Mouse (Mus musculus): ENCODE data around the gene Cntn1. TPM values are rescaled to one million over a fixed set of nuclear protein-coding genes. Genes with fewer than 3 reads are reported as not detected.
A peak's percentile ranks its signal among the peaks of the same experiment; 100 is the strongest.
"Not testable (repeated sequence)": the region's sequence is repeated elsewhere in the genome, so short reads cannot be mapped to it uniquely, and the experiment has no call there.

The Cntn1 gene
- polyA plus RNA-seq, 1 experiment from 2014 or later = 0.05 TPM

DNA sequence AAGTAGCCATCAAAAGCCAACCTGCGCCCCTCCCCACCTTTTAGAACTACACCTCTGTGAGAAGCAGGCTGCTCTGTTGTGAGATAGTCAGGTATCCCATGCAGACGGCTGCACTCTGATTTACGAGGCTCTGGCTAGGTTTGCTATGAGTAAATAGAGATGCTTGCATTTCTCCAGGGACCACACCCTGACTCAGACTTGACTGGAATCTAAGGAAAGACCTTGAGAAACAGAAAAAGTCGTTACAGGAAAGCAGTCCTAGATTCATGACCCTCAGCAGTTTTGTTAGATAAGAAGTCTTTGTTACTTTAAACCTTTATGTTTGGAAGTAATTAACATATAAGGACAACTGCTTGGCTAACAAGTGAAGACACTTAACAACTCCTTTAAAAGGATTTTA is 296.5 kb downstream of the Cntn1 start:
- Histone ChIP-seq H3K4me3 (replicated peaks) (no peak overlapping the region), H3K4me2 (no peak overlapping the region), H3K36me3 (no peaks in the 10 kb centered on the region), H3K9ac (no peak overlapping the region), H3K4me1 (replicated peaks) (peaks cover 44% of the 10 kb centered on the region), H3K27me3 (no peaks in the 10 kb centered on the region), H3K27ac (no peak overlapping the region), H3K9me3 (replicated peaks) (no peaks in the 10 kb centered on the region)
- 46% methylated on average over 4 of the region's 4 CpGs for WGBS (ENCODE audit: insufficient replicate concordance)
- DNase-seq (no peak), ATAC-seq (ENCODE audit: low read depth) (no peak)

DNA sequence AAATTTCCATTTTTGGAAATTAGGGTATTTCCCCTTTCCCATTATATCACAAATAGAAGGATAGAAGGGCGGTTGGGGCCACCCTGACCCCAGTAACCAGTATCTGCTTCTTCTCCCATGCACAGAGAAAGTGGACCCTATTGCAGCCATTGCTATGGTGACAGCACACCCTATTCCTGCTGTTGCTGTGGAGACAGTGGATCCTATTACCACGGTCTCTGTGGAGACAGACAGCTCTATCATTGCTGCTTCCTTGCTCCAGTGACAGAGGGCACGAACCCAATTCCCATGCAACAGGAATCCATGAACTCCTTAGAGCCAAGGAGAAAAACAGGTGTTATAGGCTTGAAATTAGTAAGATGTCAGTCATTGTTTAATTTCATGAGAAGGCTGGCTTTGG is 296.9 kb downstream of the Cntn1 start:
- 40% methylated on average over 3 of the region's 3 CpGs for WGBS (ENCODE audit: insufficient replicate concordance)
- no peaks in the 10 kb centered on the region for H3K9me3 ChIP-seq (replicated peaks)
- H3K4me2 ChIP-seq = peak overlapping the region; percentile 20; the same call in 1 of the 2 replicates
- peak overlapping the region; percentile 50 for H3K27ac ChIP-seq
- no peak overlapping the region for H3K4me3 ChIP-seq (replicated peaks)
- H3K27me3 ChIP-seq = no peaks in the 10 kb centered on the region
- H3K4me1 ChIP-seq (replicated peaks) = peaks cover 44% of the 10 kb centered on the region
- no peaks in the 10 kb centered on the region for H3K36me3 ChIP-seq
- H3K9ac ChIP-seq = peak overlapping the region; percentile 19; the same call in 1 of the 2 replicates
- ATAC-seq (ENCODE audit: low read depth) (no peak), DNase-seq (no peak)

DNA sequence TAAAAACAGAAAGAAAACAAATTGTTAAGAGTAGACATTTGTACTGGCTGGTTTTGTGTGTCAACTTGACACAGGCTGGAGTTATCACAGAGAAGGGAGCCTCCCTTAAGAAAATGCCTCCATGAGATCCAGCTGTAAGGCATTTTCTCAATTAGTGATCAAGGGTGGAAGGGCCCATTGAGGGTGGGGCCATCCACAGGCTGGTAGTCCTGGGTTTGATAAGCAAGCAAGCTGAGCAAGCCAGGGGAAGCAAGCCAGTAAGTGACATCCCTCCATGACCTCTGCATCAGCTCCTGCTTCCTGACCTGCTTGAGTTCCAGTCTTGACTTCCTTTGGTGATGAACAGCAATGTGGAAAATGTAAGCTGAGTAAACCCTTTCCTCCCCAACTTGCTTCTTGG is 297.5 kb downstream of the Cntn1 start:
- peak overlapping the region; percentile 50; the same call in 1 of the 2 replicates for H3K27ac ChIP-seq
- H3K27me3 ChIP-seq; H3K36me3 ChIP-seq; H3K9ac ChIP-seq; DNase-seq; H3K9me3 ChIP-seq (replicated peaks): not testable (repeated sequence)
- ATAC-seq (ENCODE audit: low read depth) = peak; percentile 68
- H3K4me2 ChIP-seq = peak overlapping the region; percentile 46
- H3K4me1 ChIP-seq (replicated peaks) = peaks cover 44% of the 10 kb centered on the region
- 0 out of 2 replicates have a peak overlapping the region, but pooled peaks have one; percentile 14 for H3K4me3 ChIP-seq (replicated peaks)

DNA sequence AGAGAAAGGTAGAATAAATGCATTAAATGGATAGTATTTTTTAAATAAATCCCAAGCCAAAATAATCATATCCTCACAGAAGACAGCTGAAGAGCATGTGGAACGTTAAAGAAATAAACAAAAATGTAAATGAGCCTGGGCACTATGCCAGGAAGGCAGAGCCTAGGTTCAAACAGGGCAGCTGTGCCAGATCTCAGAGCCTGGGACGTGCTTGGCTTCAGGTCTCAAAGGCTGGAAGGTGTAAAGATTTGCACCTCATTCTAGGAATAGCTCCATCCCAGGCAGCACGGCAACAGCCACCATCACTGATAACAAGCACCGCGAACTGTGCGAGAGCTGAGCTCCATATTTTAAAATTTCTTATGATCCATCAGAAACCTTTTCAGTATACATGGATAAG is 313.2 kb downstream of the Cntn1 start:
- DNase-seq = no peak
- WGBS (ENCODE audit: insufficient replicate concordance) = 56% methylated on average over 6 of the region's 6 CpGs
- Histone ChIP-seq H3K27ac (no peak overlapping the region), H3K36me3 (no peaks in the 10 kb centered on the region), H3K4me3 (replicated peaks) (no peak overlapping the region), H3K27me3 (no peaks in the 10 kb centered on the region), H3K4me1 (replicated peaks) (no peaks in the 10 kb centered on the region), H3K9me3 (replicated peaks) (no peaks in the 10 kb centered on the region), H3K4me2 (no peak overlapping the region), H3K9ac (no peak overlapping the region)
- no peak for ATAC-seq (ENCODE audit: low read depth)

DNA sequence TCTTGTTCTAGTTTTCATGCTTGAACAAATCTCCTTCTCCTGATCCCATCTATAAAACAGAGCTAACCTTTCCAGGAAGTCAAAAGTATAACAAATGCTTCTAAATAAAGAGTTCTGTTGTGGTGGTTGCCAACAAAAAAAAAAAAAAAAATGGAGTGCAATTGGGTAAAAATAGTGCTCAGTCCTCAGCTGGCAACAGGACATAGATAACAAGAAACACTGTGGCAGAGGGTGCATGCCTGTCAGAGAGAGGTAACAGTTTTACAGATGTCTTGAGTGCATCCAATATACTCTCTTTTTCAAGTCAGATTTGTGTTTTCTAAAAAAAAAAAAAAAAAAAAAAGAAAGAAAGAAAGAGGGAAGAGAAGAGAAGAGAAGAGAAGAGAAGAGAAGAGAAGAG is 313.6 kb downstream of the Cntn1 start:
- Histone ChIP-seq H3K4me1 (replicated peaks) (no peaks in the 10 kb centered on the region), H3K36me3 (no peaks in the 10 kb centered on the region), H3K4me2 (no peak overlapping the region), H3K27me3 (no peaks in the 10 kb centered on the region), H3K4me3 (replicated peaks) (no peak overlapping the region), H3K9ac (no peak overlapping the region), H3K9me3 (replicated peaks) (no peaks in the 10 kb centered on the region), H3K27ac (no peak overlapping the region)
- no peak for DNase-seq
- ATAC-seq (ENCODE audit: low read depth) = no peak

Other genes with a start within 250 kb of the Cntn1 start
- gene Smgc, start 212.9 kb upstream of the Cntn1 start, polyA plus RNA-seq (2015; fragmentation: Nextera tagmentation; extraction: Ambion mirVana) = not detected in 2 replicates